Mouse (Mus musculus) E14TG2a.4 (cell line): ENCODE results near the gene Slc35f2.

ENCODE experiments used
- CTCF ChIP-seq: conservative IDR thresholded peaks from 2 replicates; pipeline ENCODE4 v1.5.1; 2014; ENCODE audit warnings: low read length
- NANOG ChIP-seq: IDR thresholded peaks from 2 replicates; pipeline ENCODE4 v1.6.1; 2014; ENCODE audit warnings: borderline replicate concordance, low read length, mixed read lengths
- POU5F1 ChIP-seq: IDR thresholded peaks from 2 replicates; pipeline ENCODE4 v1.6.1; 2014; ENCODE audit warnings: low read length, borderline replicate concordance

- TF ChIP-seq CTCF (no peak), POU5F1 (no peak), NANOG (no peak)
Measured at GRCm38 (mm10) chr9:53770771-53771343, 481 bp upstream of the Slc35f2 start.
